Mouse (Mus musculus): ENCODE results near the gene 1700017D01Rik. TPM values are rescaled to one million over a fixed set of nuclear protein-coding genes. Genes with fewer than 3 reads are reported as not detected.
"Not testable (repeated sequence)": the region's sequence is repeated elsewhere in the genome, so short reads cannot be mapped to it uniquely, and the experiment has no call there.

The 1700017D01Rik gene
- not detected for total RNA-seq (2021)
- polyA plus RNA-seq (2012; rRNA removed) = 0.08 and 0.15 TPM in 2 replicates
- long read RNA-seq = 0 reads

GRCm38 (mm10) chr19:11130776-11131175 lies at the start of gene 1700017D01Rik:
1700017D01Rik (minus strand) TSS chr19:11130876.
- H3K4me3 ChIP-seq; H3K4me1 ChIP-seq (ENCODE audit: control insufficient read depth, insufficient read depth, low read length); H3K9ac ChIP-seq (ENCODE audit: low read depth, low read length); H3K79me2 ChIP-seq (replicated peaks; ENCODE audit: control insufficient read depth, insufficient read depth, low read length); H3K27ac ChIP-seq; intact Hi-C loops (cut with DNase I); H3K27me3 ChIP-seq (ENCODE audit: control insufficient read depth, insufficient read depth, low read length); H3K36me3 ChIP-seq (ENCODE audit: control insufficient read depth, insufficient read depth, low read length); DNase-seq: not testable (repeated sequence)
- 76% methylated on average over 8 of the region's 8 CpGs for WGBS

- Histone ChIP-seq H3K4me1 (ENCODE audit: control insufficient read depth, insufficient read depth, low read length) (no peaks in the 10 kb centered on the region), H3K79me2 (replicated peaks; ENCODE audit: control insufficient read depth, insufficient read depth, low read length) (no peaks in the 10 kb centered on the region), H3K4me3 (no peak overlapping the region), H3K27ac (no peak overlapping the region), H3K36me3 (ENCODE audit: control insufficient read depth, insufficient read depth, low read length) (no peaks in the 10 kb centered on the region), H3K9ac (ENCODE audit: low read depth, low read length) (no peak overlapping the region), H3K27me3 (ENCODE audit: control insufficient read depth, insufficient read depth, low read length) (no peaks in the 10 kb centered on the region)
- WGBS = 59% methylated on average over 2 of the region's 2 CpGs
- intact Hi-C loops (cut with DNase I) = no loop called here
- DNase-seq = no peak
- TF ChIP-seq POLR2A (IDR thresholded peaks at IDR 0.05; ENCODE audit: insufficient read depth, low read depth, low read length) (no peak), CTCF (IDR thresholded peaks at IDR 0.05) (no peak), EP300 (IDR thresholded peaks at IDR 0.05; ENCODE audit: insufficient read depth, low read depth, low read length) (no peak)
These were observed 46.8 kb upstream of the 1700017D01Rik start for GRCm38 (mm10) chr19:11177464-11177863.

- intact Hi-C loops (cut with DNase I) = no loop called here
- H3K79me2 ChIP-seq (replicated peaks; ENCODE audit: control insufficient read depth, insufficient read depth, low read length) = no peaks in the 10 kb centered on the region
- H3K9ac ChIP-seq (ENCODE audit: low read depth, low read length) = no peak within 1 kb of the TSS
- H3K27me3 ChIP-seq (ENCODE audit: control insufficient read depth, insufficient read depth, low read length) = no peaks in the 10 kb centered on the region
- peak; percentile 14 to 29 for DNase-seq
- no peaks in the 10 kb centered on the region for H3K36me3 ChIP-seq (ENCODE audit: control insufficient read depth, insufficient read depth, low read length)
- no peak for TF ChIP-seq POLR2A (IDR thresholded peaks at IDR 0.05; ENCODE audit: insufficient read depth, low read depth, low read length)
- peak; percentile 47 for TF ChIP-seq CTCF (IDR thresholded peaks at IDR 0.05)
- WGBS = 35% methylated on average over 10 of the region's 10 CpGs
- H3K4me3 ChIP-seq = no peak within 1 kb of the TSS
- no peaks in the 10 kb centered on the region for H3K4me1 ChIP-seq (ENCODE audit: control insufficient read depth, insufficient read depth, low read length)
- no peak within 1 kb of the TSS for H3K27ac ChIP-seq
These were observed 34.5 kb upstream of the 1700017D01Rik start, which contains the start of gene 1700025F22Rik for GRCm38 (mm10) chr19:11165172-11165571. 1700025F22Rik (minus strand) TSS chr19:11165320.

GRCm38 (mm10) chr19:11157890-11158289 lies 27.2 kb upstream of the 1700017D01Rik start:
- DNase-seq; H3K9ac ChIP-seq (ENCODE audit: low read depth, low read length); H3K36me3 ChIP-seq (ENCODE audit: control insufficient read depth, insufficient read depth, low read length); H3K4me1 ChIP-seq (ENCODE audit: control insufficient read depth, insufficient read depth, low read length); intact Hi-C loops (cut with DNase I); H3K27ac ChIP-seq; H3K4me3 ChIP-seq; H3K27me3 ChIP-seq (ENCODE audit: control insufficient read depth, insufficient read depth, low read length); H3K79me2 ChIP-seq (replicated peaks; ENCODE audit: control insufficient read depth, insufficient read depth, low read length): not testable (repeated sequence)
- 63% methylated on average over 6 of the region's 6 CpGs for WGBS

- Histone ChIP-seq H3K27ac (no peak overlapping the region), H3K36me3 (ENCODE audit: control insufficient read depth, insufficient read depth, low read length) (no peaks in the 10 kb centered on the region), H3K9ac (ENCODE audit: low read depth, low read length) (no peak overlapping the region), H3K4me1 (ENCODE audit: control insufficient read depth, insufficient read depth, low read length) (no peaks in the 10 kb centered on the region), H3K27me3 (ENCODE audit: control insufficient read depth, insufficient read depth, low read length) (no peaks in the 10 kb centered on the region), H3K4me3 (no peak overlapping the region), H3K79me2 (replicated peaks; ENCODE audit: control insufficient read depth, insufficient read depth, low read length) (no peaks in the 10 kb centered on the region)
- TF ChIP-seq POLR2A (IDR thresholded peaks at IDR 0.05; ENCODE audit: insufficient read depth, low read depth, low read length) (no peak), EP300 (IDR thresholded peaks at IDR 0.05; ENCODE audit: insufficient read depth, low read depth, low read length) (no peak), CTCF (IDR thresholded peaks at IDR 0.05) (no peak)
- intact Hi-C loops (cut with DNase I) = no loop called here
- WGBS = 66% methylated on average over 4 of the region's 4 CpGs
- no peak for DNase-seq
These were observed 4.7 kb upstream of the 1700017D01Rik start for GRCm38 (mm10) chr19:11135336-11135735.

GRCm38 (mm10) chr19:11134852-11135251 lies 4.2 kb upstream of the 1700017D01Rik start:
- intact Hi-C loops (cut with DNase I) = no loop called here
- TF ChIP-seq POLR2A (IDR thresholded peaks at IDR 0.05; ENCODE audit: insufficient read depth, low read depth, low read length) = no peak
- TF ChIP-seq CTCF (IDR thresholded peaks at IDR 0.05) = no peak
- TF ChIP-seq EP300 (IDR thresholded peaks at IDR 0.05; ENCODE audit: insufficient read depth, low read depth, low read length) = no peak
- no peaks in the 10 kb centered on the region for H3K36me3 ChIP-seq (ENCODE audit: control insufficient read depth, insufficient read depth, low read length)
- no peak overlapping the region for H3K4me3 ChIP-seq
- H3K9ac ChIP-seq (ENCODE audit: low read depth, low read length) = no peak overlapping the region
- H3K27ac ChIP-seq = no peak overlapping the region
- no peaks in the 10 kb centered on the region for H3K79me2 ChIP-seq (replicated peaks; ENCODE audit: control insufficient read depth, insufficient read depth, low read length)
- no peak for DNase-seq
- no peaks in the 10 kb centered on the region for H3K4me1 ChIP-seq (ENCODE audit: control insufficient read depth, insufficient read depth, low read length)
- 72% methylated on average over 2 of the region's 2 CpGs for WGBS
- no peaks in the 10 kb centered on the region for H3K27me3 ChIP-seq (ENCODE audit: control insufficient read depth, insufficient read depth, low read length)

GRCm38 (mm10) chr19:11129702-11130101 lies 974 bp downstream of the 1700017D01Rik start:
- no peaks in the 10 kb centered on the region for H3K36me3 ChIP-seq (ENCODE audit: control insufficient read depth, insufficient read depth, low read length)
- H3K79me2 ChIP-seq (replicated peaks; ENCODE audit: control insufficient read depth, insufficient read depth, low read length) = no peaks in the 10 kb centered on the region
- H3K4me3 ChIP-seq = no peak overlapping the region
- H3K4me1 ChIP-seq (ENCODE audit: control insufficient read depth, insufficient read depth, low read length) = no peaks in the 10 kb centered on the region
- WGBS = 80% methylated on average over 1 of the region's 1 CpGs
- intact Hi-C loops (cut with DNase I) = no loop called here
- no peak for DNase-seq
- H3K27ac ChIP-seq = no peak overlapping the region
- no peaks in the 10 kb centered on the region for H3K27me3 ChIP-seq (ENCODE audit: control insufficient read depth, insufficient read depth, low read length)
- TF ChIP-seq POLR2A (IDR thresholded peaks at IDR 0.05; ENCODE audit: insufficient read depth, low read depth, low read length) (no peak), EP300 (IDR thresholded peaks at IDR 0.05; ENCODE audit: insufficient read depth, low read depth, low read length) (no peak)
- no peak overlapping the region for H3K9ac ChIP-seq (ENCODE audit: low read depth, low read length)

GRCm38 (mm10) chr19:11121016-11121420 lies 9.7 kb downstream of the 1700017D01Rik start:
- peak overlapping the region; percentile 90 for H3K9ac ChIP-seq (ENCODE audit: low read depth, low read length)
- H3K79me2 ChIP-seq (replicated peaks; ENCODE audit: control insufficient read depth, insufficient read depth, low read length); H3K27ac ChIP-seq; H3K4me1 ChIP-seq (ENCODE audit: control insufficient read depth, insufficient read depth, low read length); H3K36me3 ChIP-seq (ENCODE audit: control insufficient read depth, insufficient read depth, low read length); intact Hi-C loops (cut with DNase I); H3K27me3 ChIP-seq (ENCODE audit: control insufficient read depth, insufficient read depth, low read length): not testable (repeated sequence)
- H3K4me3 ChIP-seq = peak overlapping the region; percentile 18; the same call in 1 of the 2 replicates
- 2% methylated on average over 19 of the region's 38 CpGs for WGBS
- DNase-seq = peak; percentile 45 to 61
